Mouse (Mus musculus) midbrain, embryonic 11.5 days (tissue): Measurements from ENCODE around the gene Gtf3c6. TPM values are rescaled to one million over a fixed set of nuclear protein-coding genes. Genes with fewer than 3 reads are reported as not detected.

Source experiments
- ATAC-seq: fragments of 200-750 bp; cut with Nextera tagmentation; 2 replicates; pipeline ENCODE4 v1.8.0; 2017; ENCODE audit warnings: moderate TSS enrichment, moderate library complexity; ENCODE audit not compliant: low FRiP score
- DNase-seq: peaks from one replicate; pipeline ENCODE4 v3.0.0; 2015; ENCODE audit warnings: low spot score; ENCODE audit errors: missing footprints
- H3K27ac ChIP-seq: fragments of 300-500 bp; sonication (generic); 2 replicates; pipeline ENCODE4 v1.5.1; 2014; ENCODE audit warnings: low read depth, low read length
- H3K27me3 ChIP-seq: fragments of 300-500 bp; sonication (generic); 2 replicates; pipeline ENCODE4 v1.6.1; 2014; ENCODE audit warnings: mild to moderate bottlenecking, low read length, moderate library complexity, mixed read lengths; ENCODE audit not compliant: control insufficient read depth, insufficient read depth
- H3K36me3 ChIP-seq: fragments of 300-500 bp; sonication (generic); 2 replicates; pipeline ENCODE4 v1.6.1; 2014; ENCODE audit warnings: mild to moderate bottlenecking, low read length, moderate library complexity, mixed read lengths; ENCODE audit not compliant: control insufficient read depth, insufficient read depth
- H3K4me1 ChIP-seq: fragments of 300-500 bp; sonication (generic); 2 replicates; pipeline ENCODE4 v1.6.1; 2014; ENCODE audit warnings: low read length; ENCODE audit not compliant: control insufficient read depth, insufficient read depth
- H3K4me2 ChIP-seq: fragments of 300-500 bp; sonication (generic); 2 replicates; pipeline ENCODE4 v1.6.1; 2014; ENCODE audit warnings: mild to moderate bottlenecking, moderate library complexity
- H3K4me3 ChIP-seq: fragments of 300-500 bp; sonication (generic); 2 replicates; pipeline ENCODE4 v1.5.1; 2014; ENCODE audit warnings: low read depth, low read length
- H3K9ac ChIP-seq: fragments of 300-500 bp; sonication (generic); 2 replicates; pipeline ENCODE4 v1.6.1; 2014; ENCODE audit warnings: low read length
- H3K9me3 ChIP-seq: fragments of 300-500 bp; sonication (generic); 2 replicates; pipeline ENCODE4 v1.6.1; 2016; ENCODE audit warnings: low read length; ENCODE audit not compliant: control insufficient read depth
- WGBS: fragments of 180-500 bp; shearing (Covaris S2); extraction: QIAGEN DNeasy Blood & Tissue Kit; methylation state at CpG from one replicate; pipeline ENCODE4 v1.1.7; 2014; 5-methylcytosine and 5-hydroxymethylcytosine counted together
- polyA plus RNA-seq: library from polyadenylated mRNA; unstranded; fragments of >200 nt; fragmentation: Nextera tagmentation; extraction: Ambion mirVana; gene quantifications from 2 replicates; pipeline ENCODE4 v1.2.1, GENCODE M21; 2014

Gene Gtf3c6
- polyA plus RNA-seq, 1 experiment from 2014 or later = 133 TPM

DNA sequence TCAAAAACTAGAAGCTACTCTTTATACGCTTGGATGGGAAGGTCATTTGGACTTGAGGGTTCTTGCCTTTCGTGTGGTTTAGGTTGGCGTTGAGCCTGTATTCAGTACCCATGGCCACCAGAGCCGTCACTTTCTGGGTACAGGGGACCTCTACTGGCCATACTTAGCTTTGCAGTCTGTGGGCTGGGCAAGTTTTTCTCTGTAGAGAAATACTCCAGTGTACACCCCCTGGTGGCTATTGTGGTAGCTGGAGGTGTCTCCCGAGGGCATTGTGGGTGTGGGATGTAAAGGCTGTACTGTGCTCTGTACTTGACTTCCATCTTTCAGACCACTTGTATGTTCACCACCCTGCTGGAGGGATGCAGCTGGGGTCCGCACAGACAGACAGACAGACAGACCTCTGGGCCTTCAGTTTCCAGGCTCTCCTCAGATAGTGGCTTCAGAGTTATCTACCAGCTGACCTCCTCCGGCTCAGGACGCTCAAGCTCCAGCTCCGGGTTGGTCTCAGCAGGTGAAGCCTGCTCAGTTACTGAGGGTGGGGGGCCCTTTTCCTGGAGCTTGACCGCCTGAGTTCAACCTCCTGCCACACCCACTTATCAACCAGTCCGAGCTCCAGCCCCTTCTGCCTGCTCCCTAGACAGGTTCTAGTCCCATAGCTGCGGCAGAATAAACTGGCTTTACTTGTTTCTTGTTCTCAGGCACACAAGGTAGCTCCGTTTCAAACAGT lies 45.3 kb downstream of the Gtf3c6 start:
- no peaks in the 10 kb centered on the region for H3K4me1 ChIP-seq
- 42% methylated on average over 13 of the region's 13 CpGs for WGBS

More for the DNA sequence above, 45.3 kb downstream of the Gtf3c6 start:
- Histone ChIP-seq H3K9ac (no peak overlapping the region), H3K27ac (no peak overlapping the region), H3K9me3 (no peaks in the 10 kb centered on the region), H3K36me3 (no peaks in the 10 kb centered on the region), H3K4me2 (no peak overlapping the region), H3K4me3 (no peak overlapping the region), H3K27me3 (no peaks in the 10 kb centered on the region)
- ATAC-seq = peak; percentile 85
- DNase-seq = peak; percentile 99

Other genes starting within 250 kb of the Gtf3c6 start
- not detected in 2 replicates for gene Mfsd4b1, start 232.8 kb downstream of the Gtf3c6 start, polyA plus RNA-seq
- gene Slc16a10, start 115.8 kb downstream of the Gtf3c6 start, polyA plus RNA-seq = 3.5 and 4.6 TPM in 2 replicates
- 87.2 and 94.7 TPM in 2 replicates for gene Rpf2, start 11.1 kb downstream of the Gtf3c6 start, polyA plus RNA-seq
- 104 and 115 TPM in 2 replicates for gene Amd1, start 44.1 kb upstream of the Gtf3c6 start, polyA plus RNA-seq
- gene Cdk19, start 81.5 kb upstream of the Gtf3c6 start, polyA plus RNA-seq = 7.3 and 8.6 TPM in 2 replicates